Mouse (Mus musculus): ENCODE data around the gene Pla2g1b.

Pla2g1b gene

GRCm38 (mm10) chr5:115444130-115444529 lies 21.9 kb upstream of the Pla2g1b start:
- no peak for DNase-seq (ENCODE audit: low spot score in 2 of 2)

- DNase-seq (ENCODE audit: low spot score in 2 of 2), result no peak
Measured at GRCm38 (mm10) chr5:115447108-115447507, 19.0 kb upstream of the Pla2g1b start.

- DNase-seq (ENCODE audit: low spot score in 2 of 2), result no peak
Measured at GRCm38 (mm10) chr5:115449247-115449646, 16.8 kb upstream of the Pla2g1b start.

DNA sequence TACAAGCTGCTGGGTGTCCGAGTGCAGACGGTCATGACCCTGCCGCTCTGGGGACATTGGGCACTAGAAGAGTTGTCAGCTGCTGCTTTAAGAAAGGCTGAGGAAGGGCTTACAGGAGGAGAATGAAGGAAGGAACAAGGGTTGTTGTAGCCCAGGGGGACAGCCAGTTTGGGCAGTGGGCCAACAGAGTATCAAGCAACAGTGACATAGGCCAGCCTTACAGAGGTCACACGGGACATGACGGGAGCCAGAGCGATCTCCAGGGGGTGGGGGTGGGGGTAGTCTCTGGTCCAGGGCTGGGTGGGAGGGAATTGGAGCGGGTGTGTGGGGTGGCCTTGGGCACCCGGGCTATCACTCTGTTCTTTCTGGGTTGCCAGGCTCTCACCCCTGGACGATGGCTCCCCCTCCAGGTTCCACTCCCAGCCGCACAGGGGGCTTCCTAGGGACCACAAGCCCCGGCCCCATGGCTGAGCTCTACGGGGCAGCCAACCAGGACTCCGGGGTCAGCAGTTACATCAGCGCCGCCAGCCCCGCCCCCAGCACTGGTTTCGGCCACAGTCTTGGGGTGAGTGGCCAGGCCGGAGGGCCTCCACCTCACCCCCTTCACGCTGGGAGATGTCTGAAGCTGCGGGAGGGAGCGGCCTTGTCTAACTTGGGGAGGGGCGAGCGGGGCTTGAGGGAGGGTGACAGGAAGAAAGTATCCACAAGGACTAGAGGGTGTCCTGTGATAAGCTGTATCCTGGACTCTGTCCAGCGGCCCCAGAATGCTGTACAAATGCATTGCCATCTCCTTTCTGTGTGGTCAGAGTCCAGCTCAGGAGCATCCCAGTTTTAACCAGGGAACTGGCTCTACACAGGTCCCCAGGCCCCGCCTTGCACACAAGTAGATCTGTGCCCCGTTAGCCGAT lies 15.4 kb upstream of the Pla2g1b start:
- DNase-seq (ENCODE audit: low spot score in 2 of 2), result no peak

GRCm38 (mm10) chr5:115454422-115455090 lies 11.5 kb upstream of the Pla2g1b start:
- DNase-seq (ENCODE audit: low spot score in 2 of 2), result no peak

DNA sequence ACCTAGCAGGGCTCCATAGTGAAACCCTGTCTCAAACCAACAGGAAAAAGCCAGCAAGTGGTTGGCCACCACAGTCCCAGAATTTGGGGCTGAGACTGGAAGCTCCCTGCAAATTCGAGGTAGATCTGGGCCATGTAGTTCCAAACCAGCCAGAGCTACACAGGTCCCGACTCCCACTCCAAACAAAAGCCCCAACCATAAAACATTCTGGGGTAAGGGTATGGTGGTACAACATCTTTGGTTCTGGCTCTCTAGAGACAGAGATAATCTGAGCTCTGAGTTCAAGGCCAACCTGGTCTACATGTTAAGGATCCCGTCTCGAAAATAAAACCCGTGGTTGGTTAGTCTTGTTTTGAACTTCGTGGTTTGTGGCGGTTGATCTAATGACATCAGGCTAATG lies 10.2 kb upstream of the Pla2g1b start:
- no peak for DNase-seq (ENCODE audit: low spot score in 2 of 2)

DNA sequence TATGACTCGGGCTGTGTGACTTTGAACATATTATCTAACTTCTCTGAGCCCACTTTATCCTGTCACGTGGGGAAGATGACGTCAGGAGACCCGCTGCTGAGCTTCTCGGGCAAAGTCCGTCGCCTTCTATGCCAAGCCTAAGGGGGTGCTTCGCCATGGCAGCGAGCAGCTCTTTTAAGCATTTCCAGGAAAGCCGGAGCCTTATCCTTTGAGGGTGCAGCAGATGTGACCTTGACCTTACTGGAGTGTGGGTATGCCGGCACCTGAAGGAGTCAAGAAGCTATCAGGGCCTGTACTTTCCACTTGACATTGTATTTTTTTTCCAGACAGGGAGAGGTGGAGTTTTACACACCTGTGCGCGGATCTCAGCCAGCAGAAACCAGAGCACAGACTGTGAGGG lies 7.1 kb upstream of the Pla2g1b start:
- no peak for DNase-seq (ENCODE audit: low spot score in 2 of 2)

DNA sequence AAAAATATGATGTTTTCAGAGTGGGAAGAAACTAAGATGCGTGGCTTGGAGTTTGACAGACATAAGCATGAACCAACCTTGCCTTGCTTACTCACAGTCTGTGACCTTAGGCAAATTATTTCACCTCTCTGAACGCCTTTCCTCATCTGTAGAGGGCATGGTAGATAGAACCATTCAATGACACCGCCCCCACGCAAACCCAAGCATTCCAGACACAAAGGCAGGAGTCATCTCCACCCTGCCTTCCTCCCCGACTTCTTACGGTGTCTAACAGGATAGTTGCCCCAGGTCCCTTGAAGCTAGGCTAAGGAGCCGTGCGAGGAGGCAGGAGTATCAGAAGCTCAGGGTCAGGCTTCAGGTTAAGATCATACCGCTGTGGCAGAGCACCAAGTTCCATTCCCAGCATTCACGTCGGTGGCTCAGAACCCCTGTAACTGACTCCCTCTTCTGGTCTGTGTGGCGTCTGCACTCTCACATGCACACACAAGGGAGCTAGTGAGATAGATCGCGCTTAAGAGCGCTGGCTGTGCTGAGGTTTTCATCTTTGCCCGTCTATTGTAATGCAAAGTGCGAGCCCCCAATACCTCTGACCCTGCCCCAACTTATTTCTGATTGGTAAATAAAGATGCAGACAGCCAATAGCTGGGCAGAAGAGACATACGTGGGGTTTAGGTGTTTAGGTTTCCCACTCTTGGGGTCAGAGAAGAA lies 1.5 kb upstream of the Pla2g1b start:
- DNase-seq (ENCODE audit: low spot score in 2 of 2), result no peak

- no peak for DNase-seq (ENCODE audit: low spot score in 2 of 2)
Measured at GRCm38 (mm10) chr5:115469791-115470190, 3.7 kb downstream of the Pla2g1b start.

GRCm38 (mm10) chr5:115470766-115471531 lies 4.9 kb downstream of the Pla2g1b start:
- DNase-seq (ENCODE audit: low spot score in 2 of 2), result peak; percentile 53 to 69

DNA sequence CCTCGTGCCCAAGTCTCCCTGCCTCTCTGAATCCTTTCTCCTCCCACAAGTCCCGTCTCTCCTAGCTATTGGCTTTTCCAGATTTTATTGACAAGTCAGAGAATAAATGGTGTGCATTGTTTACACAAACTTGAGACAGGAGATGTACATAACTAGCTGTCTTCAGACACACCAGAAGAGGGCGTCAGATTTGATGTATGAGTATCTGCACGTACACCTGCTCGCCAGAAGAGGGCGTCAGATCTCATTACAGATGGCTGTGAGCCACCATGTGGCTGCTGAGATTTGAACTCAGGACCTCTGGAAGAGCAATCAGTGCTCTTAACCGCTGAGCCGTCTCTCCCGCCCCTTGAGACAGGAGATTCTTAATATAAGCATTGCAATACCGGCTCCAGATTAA lies 7.1 kb downstream of the Pla2g1b start:
- DNase-seq (ENCODE audit: low spot score in 2 of 2), result no peak

DNA sequence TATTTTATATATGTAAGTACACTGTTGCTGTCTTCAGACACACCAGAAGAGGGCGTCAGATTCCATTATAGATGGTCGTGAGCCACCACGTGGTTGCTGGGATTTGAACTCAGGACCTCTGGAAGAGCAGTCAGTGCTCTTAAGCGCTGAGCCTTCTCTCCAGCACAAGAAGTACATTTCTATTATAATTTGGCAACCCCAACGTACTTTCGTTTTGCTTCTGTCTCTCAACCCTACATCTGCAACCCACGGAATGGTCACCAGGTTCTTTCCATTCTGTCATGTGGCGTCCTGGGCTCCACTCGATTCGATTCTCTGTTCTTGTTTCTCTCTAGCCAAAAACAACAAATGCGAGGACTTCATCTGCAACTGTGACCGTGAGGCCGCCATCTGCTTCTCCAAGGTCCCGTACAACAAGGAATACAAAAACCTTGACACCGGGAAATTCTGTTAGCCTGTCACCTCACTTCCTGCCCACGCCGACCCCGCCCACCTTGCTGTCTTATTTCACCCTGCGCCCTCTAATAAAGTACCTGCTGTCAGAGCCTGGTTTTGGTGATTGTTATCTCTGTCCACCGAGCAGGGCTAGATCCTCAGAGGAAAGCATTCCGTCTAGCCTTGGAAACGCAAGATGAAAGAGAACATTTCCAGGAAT lies 8.2 kb downstream of the Pla2g1b start:
- DNase-seq (ENCODE audit: low spot score in 2 of 2), result no peak

DNA sequence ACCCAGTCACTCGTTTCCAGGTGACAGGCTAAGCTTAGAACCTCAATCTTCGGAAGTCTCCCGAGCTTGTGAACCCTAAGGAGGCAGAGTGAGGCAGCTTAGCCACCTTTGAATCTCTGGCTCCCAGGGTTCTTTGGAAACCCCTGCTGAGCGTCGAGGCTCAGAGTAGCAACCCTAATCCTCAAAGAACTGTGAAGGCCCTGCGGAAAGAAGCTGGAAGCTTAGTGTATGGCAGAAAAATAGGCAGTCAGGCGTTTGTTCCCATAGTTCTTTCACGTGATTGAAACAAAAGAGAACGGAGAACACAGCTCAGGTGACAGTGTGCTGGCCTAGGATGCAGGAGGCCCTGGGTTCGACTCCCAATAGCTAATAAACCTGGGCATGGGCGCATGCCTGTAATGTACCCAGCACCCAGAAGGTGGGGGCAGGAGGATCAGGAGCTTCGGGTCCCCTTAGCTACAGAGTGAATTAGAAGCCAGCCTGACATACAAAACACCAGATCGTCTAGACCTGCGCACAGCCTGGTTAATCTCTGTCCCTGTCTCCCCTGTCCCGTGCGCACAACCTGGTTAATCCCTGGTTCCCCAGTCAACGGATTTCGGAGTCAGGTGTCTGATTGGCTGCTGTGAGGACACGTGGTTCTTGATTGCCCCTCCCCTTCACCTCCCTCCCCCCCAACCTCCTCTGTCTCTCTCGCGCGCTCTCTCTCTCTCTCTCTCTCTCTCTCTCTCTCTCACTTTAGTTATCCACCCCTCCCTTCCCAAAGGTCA lies 9.5 kb downstream of the Pla2g1b start:
- DNase-seq (ENCODE audit: low spot score in 2 of 2), result peak in 1 of 2 experiments; percentile 22

- no peak for DNase-seq (ENCODE audit: low spot score in 2 of 2)
Measured at GRCm38 (mm10) chr5:115476107-115476727, 10.2 kb downstream of the Pla2g1b start.

DNA sequence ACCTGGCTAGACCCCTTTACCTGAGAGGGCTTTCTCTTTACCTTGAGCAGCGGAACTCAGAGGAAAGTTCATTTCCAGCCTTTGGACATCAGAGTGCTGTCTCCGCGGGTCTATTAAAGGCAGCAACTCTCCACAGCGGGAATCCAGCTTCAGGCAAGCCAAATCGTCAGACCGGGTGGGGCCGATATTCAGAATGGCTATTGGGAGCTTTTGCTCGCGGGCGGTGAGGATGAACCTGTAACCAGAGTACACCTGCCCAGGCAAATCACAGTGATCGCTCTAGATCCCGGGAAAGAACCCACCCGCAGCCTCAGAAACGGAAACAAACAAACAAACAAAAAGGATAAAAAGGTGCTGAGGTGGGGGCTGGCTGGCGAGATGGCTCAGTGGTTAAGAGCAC lies 13.5 kb downstream of the Pla2g1b start:
- no peak for DNase-seq (ENCODE audit: low spot score in 2 of 2)

DNA sequence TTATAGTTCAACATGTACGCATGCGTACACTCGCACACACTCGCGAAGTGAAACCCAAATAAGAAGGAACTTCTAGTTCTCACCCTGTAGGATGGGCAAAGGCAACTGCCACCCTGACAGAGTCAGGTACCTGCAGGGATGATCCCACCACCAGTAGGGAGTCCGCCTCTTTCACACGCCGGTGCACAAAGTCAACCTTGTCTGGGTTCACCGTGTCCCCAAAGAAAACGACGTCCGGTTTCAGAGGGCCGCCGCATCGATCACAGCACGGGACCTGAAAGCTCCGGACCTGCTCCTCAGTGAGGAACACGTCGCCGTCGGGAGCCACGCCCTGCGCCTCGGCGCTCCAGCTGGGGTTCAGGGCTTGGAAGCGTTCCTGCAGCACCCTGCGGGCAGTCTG lies 14.0 kb downstream of the Pla2g1b start:
- peak; percentile 17 to 30 for DNase-seq (ENCODE audit: low spot score in 2 of 2)

DNA sequence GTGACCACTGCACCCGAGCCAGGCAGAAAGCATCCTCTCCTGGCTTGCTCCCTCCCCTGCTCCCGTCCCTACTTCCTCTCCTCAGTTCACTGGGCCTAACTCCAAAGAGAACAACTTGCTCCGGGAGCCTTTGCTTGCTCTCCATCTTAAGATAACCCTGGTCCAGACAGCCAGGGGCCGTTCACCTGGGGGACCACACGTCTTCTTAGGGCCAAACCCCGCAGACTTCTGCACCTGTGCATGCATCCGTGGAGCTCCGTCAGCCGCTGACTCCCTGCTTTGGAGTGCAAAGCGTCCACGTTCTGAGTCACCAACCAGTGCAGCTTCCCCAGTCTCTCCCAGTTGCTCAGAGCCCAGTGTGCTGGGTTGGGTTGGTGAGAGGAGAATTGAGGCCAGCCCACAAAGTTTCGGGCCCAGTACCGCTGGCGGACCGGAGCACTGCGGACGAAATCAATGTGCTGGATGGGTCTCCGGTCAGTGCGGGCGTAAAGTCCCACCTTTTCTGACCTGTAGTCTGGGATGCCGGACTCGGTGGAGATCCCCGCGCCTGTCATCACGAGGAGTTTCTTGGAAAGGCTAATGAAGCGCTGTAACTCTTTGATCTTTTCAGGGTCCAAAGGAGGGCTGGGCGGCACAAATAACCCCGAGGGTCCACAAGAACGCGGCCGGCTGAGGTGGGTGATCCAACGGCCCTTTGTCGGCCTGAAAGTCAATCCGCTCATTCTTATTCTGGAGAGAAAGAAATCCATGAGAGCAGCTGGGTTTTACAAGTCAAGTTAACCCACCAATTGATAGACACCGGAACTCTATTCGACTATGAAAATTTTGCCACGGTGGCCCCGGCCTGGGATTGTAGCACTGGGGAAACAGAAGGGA lies 16.6 kb downstream of the Pla2g1b start:
- DNase-seq (ENCODE audit: low spot score in 2 of 2), result no peak

- DNase-seq (ENCODE audit: low spot score in 2 of 2), result no peak
Measured at GRCm38 (mm10) chr5:115483385-115483784, 17.3 kb downstream of the Pla2g1b start.

Data from natural killer cell, adult 2 months (primary cell).